Mouse (Mus musculus): ENCODE measurements at regions not wholly inside any gene's neighbourhood (a gene's known extent, or its start where the extent isn't known, plus 50 kb on each side); places are given as distances from the start of the nearest gene placed in this dataset.

DNA sequence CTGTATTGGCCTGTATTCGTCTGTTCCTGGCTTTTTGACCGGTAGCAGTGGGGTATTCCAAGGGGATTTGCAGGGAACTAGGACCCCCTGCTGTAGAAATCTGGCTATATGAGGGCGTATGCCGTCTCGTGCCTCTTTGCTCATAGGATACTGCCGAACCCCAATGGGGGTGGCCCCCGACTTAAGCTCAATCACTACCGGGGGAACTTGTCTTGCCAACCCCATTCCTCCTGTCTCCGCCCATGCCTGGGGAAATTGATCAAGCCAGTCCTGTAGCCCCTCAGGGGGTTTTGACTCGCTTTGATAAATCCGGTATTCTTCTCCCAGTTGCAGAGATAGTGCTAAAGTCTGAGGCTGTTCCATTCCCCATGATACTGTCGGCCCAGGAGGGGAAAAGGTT, 277.2 kb downstream of the Gm21863 start:
- Histone ChIP-seq H3K4me1 (replicated peaks; ENCODE audit: control insufficient read depth, insufficient read depth, low read length) (no peaks in the 10 kb centered on the region), H3K9me3 (ENCODE audit: control insufficient read depth, low read length) (peaks cover 74% of the 10 kb centered on the region), H3K4me2 (ENCODE audit: low read length) (no peak overlapping the region), H3K4me3 (replicated peaks; ENCODE audit: low read length) (no peak overlapping the region), H3K27me3 (replicated peaks; ENCODE audit: control insufficient read depth, insufficient read depth, low read length) (no peaks in the 10 kb centered on the region), H3K36me3 (ENCODE audit: control insufficient read depth, insufficient read depth) (no peaks in the 10 kb centered on the region), H3K27ac (ENCODE audit: low read length) (no peak overlapping the region), H3K9ac (replicated peaks; ENCODE audit: low read depth, low read length) (no peak overlapping the region)
- WGBS: 68% methylated on average over 12 of the region's 12 CpGs
- no peak for ATAC-seq

GRCm38 (mm10) chr12:20231986-20232541, 277.8 kb downstream of the Gm21863 start:
- Histone ChIP-seq H3K4me2 (ENCODE audit: low read length) (no peak overlapping the region), H3K36me3 (ENCODE audit: control insufficient read depth, insufficient read depth) (no peaks in the 10 kb centered on the region), H3K9me3 (ENCODE audit: control insufficient read depth, low read length) (peaks cover 69% of the 10 kb centered on the region), H3K4me1 (replicated peaks; ENCODE audit: control insufficient read depth, insufficient read depth, low read length) (no peaks in the 10 kb centered on the region), H3K4me3 (replicated peaks; ENCODE audit: low read length) (no peak overlapping the region), H3K27me3 (replicated peaks; ENCODE audit: control insufficient read depth, insufficient read depth, low read length) (no peaks in the 10 kb centered on the region), H3K9ac (replicated peaks; ENCODE audit: low read depth, low read length) (no peak overlapping the region), H3K27ac (ENCODE audit: low read length) (no peak overlapping the region)
- no peak for ATAC-seq
- 67% methylated on average over 14 of the region's 14 CpGs for WGBS

DNA sequence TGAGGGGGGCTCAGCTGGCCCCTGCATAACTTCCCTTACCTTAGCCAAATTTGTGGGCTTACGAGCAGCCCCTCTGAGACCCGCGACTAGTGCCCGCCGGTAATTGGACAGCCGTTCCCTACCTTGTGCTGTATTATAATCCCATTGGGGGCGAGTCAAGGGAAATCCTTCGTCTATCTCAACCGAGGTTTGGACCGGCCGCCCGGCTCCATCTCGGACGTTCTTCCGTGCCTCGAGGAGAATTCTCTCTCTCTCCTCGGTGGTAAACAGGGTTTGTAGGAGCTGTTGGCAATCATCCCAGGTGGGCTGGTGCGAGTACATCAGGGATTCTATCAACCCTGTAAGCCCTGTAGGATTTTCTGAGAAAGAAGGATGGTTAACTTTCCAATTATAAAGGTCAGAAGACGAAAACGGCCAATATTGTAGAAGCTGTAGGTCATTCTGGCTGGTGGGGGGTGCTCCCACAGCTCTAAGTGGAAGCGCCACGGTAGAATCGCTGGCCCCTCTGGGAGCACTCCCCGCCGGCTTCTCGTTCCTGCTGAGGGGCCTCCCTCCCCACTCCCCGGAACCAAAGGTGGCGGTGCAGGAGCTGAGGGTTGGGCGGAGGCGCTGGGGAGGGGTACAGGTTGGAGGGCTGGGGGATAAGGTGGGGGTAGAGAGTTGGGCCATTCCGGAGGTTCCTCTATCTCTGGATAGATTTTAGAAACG, 278.6 kb downstream of the Gm21863 start:
- Histone ChIP-seq H3K27me3 (replicated peaks; ENCODE audit: control insufficient read depth, insufficient read depth, low read length) (no peaks in the 10 kb centered on the region), H3K9ac (replicated peaks; ENCODE audit: low read depth, low read length) (no peak overlapping the region), H3K4me2 (ENCODE audit: low read length) (no peak overlapping the region), H3K9me3 (ENCODE audit: control insufficient read depth, low read length) (peaks cover 60% of the 10 kb centered on the region), H3K27ac (ENCODE audit: low read length) (no peak overlapping the region), H3K36me3 (ENCODE audit: control insufficient read depth, insufficient read depth) (no peaks in the 10 kb centered on the region), H3K4me1 (replicated peaks; ENCODE audit: control insufficient read depth, insufficient read depth, low read length) (no peaks in the 10 kb centered on the region), H3K4me3 (replicated peaks; ENCODE audit: low read length) (no peak overlapping the region)
- ATAC-seq: peak; percentile 31; the same call in 1 of the 2 replicates
- whole genome bisulfite sequencing: 66% methylated on average over 32 of the region's 32 CpGs

DNA sequence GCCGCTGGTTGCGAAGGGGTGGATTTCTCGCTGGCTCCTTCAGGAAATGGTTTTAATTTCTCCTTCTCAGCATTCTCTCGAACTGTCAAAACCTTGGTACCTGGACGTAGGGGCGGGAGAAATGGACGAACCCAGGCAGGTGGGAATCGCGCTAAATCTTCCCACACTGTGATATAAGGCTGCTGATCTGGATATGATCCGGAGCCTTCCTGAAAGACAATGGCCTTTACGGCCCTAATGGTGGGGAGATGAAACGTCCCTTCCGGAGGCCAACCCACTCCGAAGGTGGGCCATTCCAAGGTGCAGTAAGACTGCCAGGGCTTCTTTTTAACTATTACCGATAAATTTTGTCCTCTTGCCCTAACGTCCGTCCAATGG, 279.1 kb downstream of the Gm21863 start:
- H3K9ac ChIP-seq (replicated peaks; ENCODE audit: low read depth, low read length): no peak overlapping the region
- H3K27me3 ChIP-seq (replicated peaks; ENCODE audit: control insufficient read depth, insufficient read depth, low read length): no peaks in the 10 kb centered on the region
- no peak overlapping the region for H3K27ac ChIP-seq (ENCODE audit: low read length)
- no peak overlapping the region for H3K4me3 ChIP-seq (replicated peaks; ENCODE audit: low read length)
- peaks cover 55% of the 10 kb centered on the region for H3K9me3 ChIP-seq (ENCODE audit: control insufficient read depth, low read length)
- H3K4me2 ChIP-seq (ENCODE audit: low read length): no peak overlapping the region
- WGBS: 67% methylated on average over 17 of the region's 17 CpGs
- H3K4me1 ChIP-seq (replicated peaks; ENCODE audit: control insufficient read depth, insufficient read depth, low read length): no peaks in the 10 kb centered on the region
- no peak for ATAC-seq
- H3K36me3 ChIP-seq (ENCODE audit: control insufficient read depth, insufficient read depth): no peaks in the 10 kb centered on the region

DNA sequence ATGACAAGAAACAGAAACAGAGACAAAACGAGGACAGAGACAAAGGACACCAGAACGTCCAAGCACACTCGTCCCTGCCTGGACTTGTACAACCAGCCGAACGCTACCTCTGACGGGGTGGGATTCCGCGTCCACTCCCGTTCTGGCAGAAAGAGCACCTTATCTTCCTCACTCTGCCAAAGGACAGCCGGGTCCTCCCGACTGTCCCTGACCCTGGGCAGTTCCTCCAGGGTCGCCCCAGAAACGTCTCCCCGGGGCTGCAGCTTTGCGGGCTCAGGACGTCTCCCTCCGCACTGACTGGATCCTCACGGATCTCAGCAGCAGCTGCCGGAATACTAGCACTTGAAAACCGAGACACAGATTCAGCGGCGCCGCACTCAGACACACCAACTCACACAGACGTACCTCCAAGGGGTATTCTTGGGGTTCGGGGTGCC, 279.6 kb downstream of the Gm21863 start:
- no peak overlapping the region for H3K4me2 ChIP-seq (ENCODE audit: low read length)
- H3K9ac ChIP-seq (replicated peaks; ENCODE audit: low read depth, low read length): no peak overlapping the region
- no peaks in the 10 kb centered on the region for H3K36me3 ChIP-seq (ENCODE audit: control insufficient read depth, insufficient read depth)
- peaks cover 51% of the 10 kb centered on the region for H3K9me3 ChIP-seq (ENCODE audit: control insufficient read depth, low read length)
- no peak overlapping the region for H3K27ac ChIP-seq (ENCODE audit: low read length)
- no peaks in the 10 kb centered on the region for H3K27me3 ChIP-seq (replicated peaks; ENCODE audit: control insufficient read depth, insufficient read depth, low read length)
- no peak overlapping the region for H3K4me3 ChIP-seq (replicated peaks; ENCODE audit: low read length)
- no peaks in the 10 kb centered on the region for H3K4me1 ChIP-seq (replicated peaks; ENCODE audit: control insufficient read depth, insufficient read depth, low read length)
- 72% methylated on average over 25 of the region's 25 CpGs for WGBS
- ATAC-seq: no peak
